Mouse (Mus musculus) CH12.LX (cell line): ENCODE data around the gene Gm609.

Experiments used
- HCFC1 ChIP-seq: IDR thresholded peaks from 2 replicates; pipeline ENCODE4 v1.6.1; 2012; ENCODE audit warnings: low read depth, mild to moderate bottlenecking, inconsistent platforms, low read length, improper control_type of control experiment
- MAFK ChIP-seq: IDR thresholded peaks from 2 replicates; pipeline ENCODE4 v1.6.1; 2011; ENCODE audit warnings: low read length, improper control_type of control experiment; ENCODE audit not compliant: insufficient replicate concordance
- POLR2A ChIP-seq: IDR thresholded peaks from 2 replicates; pipeline ENCODE4 v1.6.1; 2011; ENCODE audit warnings: low read depth, mild to moderate bottlenecking, improper control_type of control experiment, low read length

GRCm38 (mm10) chr16:45435591-45435990 lies 57.2 kb downstream of the Gm609 start:
- no peak for TF ChIP-seq MAFK
- TF ChIP-seq HCFC1 = no peak
- TF ChIP-seq POLR2A = no peak
